Mouse (Mus musculus) intestine, postnatal 0 days (tissue): ENCODE results near the gene En1. TPM values are rescaled to one million over a fixed set of nuclear protein-coding genes. Genes with fewer than 3 reads are reported as not detected.

Experiments used
- ATAC-seq: fragments of 200-750 bp; cut with Nextera tagmentation; 2 replicates; pipeline ENCODE4 v1.8.0; 2017; ENCODE audit warnings: mild to moderate bottlenecking, moderate TSS enrichment, moderate library complexity
- H3K27ac ChIP-seq: fragments of 300-500 bp; sonication (generic); 2 replicates; pipeline ENCODE4 v1.5.1; 2014; ENCODE audit warnings: mild to moderate bottlenecking, low read depth, low read length, moderate library complexity
- H3K27me3 ChIP-seq: fragments of 300-500 bp; sonication (generic); replicated peaks from 2 replicates; pipeline ENCODE4 v1.6.1; 2014; ENCODE audit warnings: low read length, mixed read lengths; ENCODE audit not compliant: control insufficient read depth, insufficient read depth
- H3K36me3 ChIP-seq: fragments of 300-500 bp; sonication (generic); 2 replicates; pipeline ENCODE4 v1.6.1; 2014; ENCODE audit warnings: mild to moderate bottlenecking, moderate library complexity; ENCODE audit not compliant: control insufficient read depth, insufficient read depth
- H3K4me1 ChIP-seq: fragments of 300-500 bp; sonication (generic); replicated peaks from 2 replicates; pipeline ENCODE4 v1.6.1; 2014; ENCODE audit warnings: antibody characterized with exemption, low read length, mixed read lengths; ENCODE audit not compliant: control insufficient read depth, insufficient read depth
- H3K4me2 ChIP-seq: fragments of 300-500 bp; sonication (generic); replicated peaks from 2 replicates; pipeline ENCODE4 v1.6.1; 2014; ENCODE audit warnings: low read depth, mild to moderate bottlenecking, moderate library complexity
- H3K4me3 ChIP-seq: fragments of 300-500 bp; sonication (generic); 2 replicates; pipeline ENCODE4 v1.5.1; 2014; ENCODE audit warnings: low read depth, low read length
- H3K9ac ChIP-seq: fragments of 300-500 bp; sonication (generic); 2 replicates; pipeline ENCODE4 v1.6.1; 2014; ENCODE audit warnings: mild to moderate bottlenecking, low read depth, low read length
- H3K9me3 ChIP-seq: fragments of 300-500 bp; sonication (generic); 2 replicates; pipeline ENCODE4 v1.6.1; 2016; ENCODE audit warnings: mixed run types; ENCODE audit not compliant: control insufficient read depth
- CTCF ChIP-seq: sonication (generic); IDR thresholded peaks from 2 replicates; pipeline ENCODE4 v1.5.1; 2016; ENCODE audit warnings: low read depth, mild to moderate bottlenecking, control low read depth, antibody characterized with exemption, moderate library complexity
- WGBS: fragments of 180-500 bp; shearing (Covaris S2); extraction: QIAGEN DNeasy Blood & Tissue Kit; methylation state at CpG from one replicate; pipeline ENCODE4 v1.1.7; 2014; 5-methylcytosine and 5-hydroxymethylcytosine counted together
- polyA plus RNA-seq: library from polyadenylated mRNA; unstranded; fragments of >200 nt; fragmentation: Nextera tagmentation; extraction: Ambion mirVana; gene quantifications from 2 replicates; pipeline ENCODE4 v1.2.1, GENCODE M21; 2015

Gene En1
- polyA plus RNA-seq, 1 experiment from 2014 or later: not detected

DNA sequence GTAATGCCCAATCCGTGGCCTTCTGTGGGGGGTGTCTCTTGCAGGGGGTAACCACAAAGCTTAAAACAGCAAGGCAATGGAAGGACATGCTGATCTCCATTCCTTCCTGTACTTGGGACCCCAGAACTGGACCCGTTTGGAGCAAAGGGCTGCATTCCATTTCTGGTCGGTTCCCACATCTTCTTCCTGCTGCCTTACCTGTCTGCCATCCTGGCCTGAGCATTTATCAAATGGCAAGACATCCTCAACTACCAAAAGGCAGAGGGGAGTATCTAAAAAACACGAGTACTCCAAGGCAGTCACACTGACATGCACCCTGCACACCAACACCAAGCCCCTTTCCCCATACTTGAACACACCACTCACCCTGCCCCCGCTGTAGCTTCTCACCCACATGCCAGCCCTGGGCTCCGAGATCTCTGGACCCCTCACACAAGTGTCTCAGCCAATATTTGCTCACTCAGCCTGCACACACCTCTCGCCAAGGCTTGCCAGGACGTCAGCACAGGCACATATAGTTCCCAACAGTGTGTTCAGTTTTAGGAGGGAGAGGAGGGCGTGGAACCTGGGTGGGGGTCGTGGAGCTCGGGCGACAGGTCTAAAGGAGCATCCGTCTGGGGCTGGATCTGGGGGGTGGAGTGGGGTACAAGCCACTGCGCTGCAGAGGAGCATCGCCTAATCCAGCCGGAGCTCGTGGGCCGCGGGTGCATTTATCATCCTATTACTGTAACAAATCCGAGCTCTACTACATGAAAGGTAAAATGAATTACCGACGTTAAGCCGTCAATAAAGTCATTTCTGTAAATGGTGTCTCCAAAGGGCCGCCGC is 2.7 kb upstream of the En1 start:
- no peak for TF ChIP-seq CTCF
- H3K27me3 ChIP-seq: peaks cover 98% of the 10 kb centered on the region
- no peaks in the 10 kb centered on the region for H3K9me3 ChIP-seq
- no peak overlapping the region for H3K4me2 ChIP-seq
- H3K4me1 ChIP-seq: 0 out of 2 replicates have a peak, but pooled peaks cover 3% of the 10 kb centered on the region
- 1% methylated on average over 25 of the region's 25 CpGs for WGBS
- H3K4me3 ChIP-seq: no peak overlapping the region
- H3K9ac ChIP-seq: no peak overlapping the region
- ATAC-seq: no peak
- H3K27ac ChIP-seq: no peak overlapping the region
- no peaks in the 10 kb centered on the region for H3K36me3 ChIP-seq

DNA sequence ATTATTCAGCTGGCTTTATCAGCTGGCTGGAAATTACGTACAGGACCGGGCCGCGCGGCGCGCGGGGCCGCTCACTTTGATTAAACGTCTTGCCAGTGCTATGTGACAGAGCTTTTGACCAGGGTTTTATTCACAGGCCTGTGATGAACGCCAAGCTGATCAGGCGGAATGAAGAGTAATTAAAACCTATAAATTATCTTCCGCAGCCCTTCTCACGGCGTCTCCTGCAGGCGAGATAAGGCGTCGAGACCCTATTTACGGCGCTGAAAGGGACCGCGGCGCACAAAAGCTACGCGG is 2.1 kb upstream of the En1 start:
- Histone ChIP-seq H3K4me2 (no peak overlapping the region), H3K9me3 (no peaks in the 10 kb centered on the region), H3K9ac (no peak overlapping the region), H3K27me3 (peaks cover 98% of the 10 kb centered on the region), H3K36me3 (no peaks in the 10 kb centered on the region), H3K4me3 (no peak overlapping the region), H3K27ac (no peak overlapping the region), H3K4me1 (0 out of 2 replicates have a peak, but pooled peaks cover 3% of the 10 kb centered on the region)
- ATAC-seq: no peak
- TF ChIP-seq CTCF: no peak
- WGBS: 2% methylated on average over 25 of the region's 25 CpGs

GRCm38 (mm10) chr1:120600516-120601252 is 1.5 kb upstream of the En1 start:
- Histone ChIP-seq H3K4me2 (no peak overlapping the region), H3K9ac (no peak overlapping the region), H3K9me3 (no peaks in the 10 kb centered on the region), H3K27ac (no peak overlapping the region), H3K27me3 (peaks cover 98% of the 10 kb centered on the region), H3K4me1 (0 out of 2 replicates have a peak, but pooled peaks cover 3% of the 10 kb centered on the region), H3K36me3 (no peaks in the 10 kb centered on the region), H3K4me3 (no peak overlapping the region)
- 2% methylated on average over 19 of the region's 19 CpGs for WGBS
- TF ChIP-seq CTCF: no peak
- no peak for ATAC-seq

GRCm38 (mm10) chr1:120601253-120601836 is 873 bp upstream of the En1 start:
- Histone ChIP-seq H3K27ac (no peak overlapping the region), H3K27me3 (peaks cover 97% of the 10 kb centered on the region), H3K9me3 (no peaks in the 10 kb centered on the region), H3K4me3 (no peak overlapping the region), H3K9ac (no peak overlapping the region), H3K4me1 (0 out of 2 replicates have a peak, but pooled peaks cover 3% of the 10 kb centered on the region), H3K4me2 (no peak overlapping the region), H3K36me3 (no peaks in the 10 kb centered on the region)
- WGBS: under 1% methylated on average over 16 of the region's 16 CpGs
- no peak for TF ChIP-seq CTCF
- ATAC-seq: no peak

DNA sequence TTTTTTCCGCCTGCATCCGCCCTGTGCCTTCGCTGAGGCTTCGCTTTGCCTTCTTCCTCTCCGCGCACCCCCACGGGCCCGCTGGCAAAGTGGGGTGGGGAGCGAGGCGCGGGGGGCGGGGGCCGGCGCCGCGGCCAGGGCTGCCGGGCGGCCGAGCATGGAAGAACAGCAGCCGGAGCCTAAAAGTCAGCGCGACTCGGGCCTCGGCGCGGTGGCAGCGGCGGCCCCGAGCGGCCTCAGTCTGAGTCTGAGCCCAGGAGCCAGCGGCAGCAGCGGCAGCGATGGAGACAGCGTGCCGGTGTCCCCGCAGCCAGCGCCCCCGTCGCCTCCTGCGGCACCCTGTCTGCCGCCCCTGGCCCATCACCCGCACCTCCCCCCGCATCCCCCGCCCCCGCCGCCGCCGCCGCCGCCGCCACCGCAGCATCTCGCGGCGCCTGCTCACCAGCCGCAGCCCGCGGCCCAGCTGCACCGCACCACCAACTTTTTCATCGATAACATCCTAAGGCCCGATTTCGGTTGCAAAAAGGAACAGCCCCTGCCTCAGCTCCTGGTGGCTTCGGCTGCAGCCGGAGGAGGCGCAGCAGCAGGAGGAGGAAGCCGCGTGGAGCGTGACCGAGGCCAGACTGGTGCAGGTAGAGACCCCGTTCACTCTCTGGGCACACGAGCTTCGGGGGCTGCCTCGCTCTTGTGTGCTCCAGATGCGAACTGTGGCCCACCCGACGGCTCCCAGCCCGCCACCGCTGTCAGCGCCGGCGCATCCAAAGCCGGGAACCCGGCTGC is 848 bp downstream of the En1 start:
- Histone ChIP-seq H3K4me3 (peak overlapping the region; percentile 43), H3K9me3 (no peaks in the 10 kb centered on the region), H3K27ac (no peak overlapping the region), H3K4me2 (peak overlapping the region; percentile 74), H3K36me3 (no peaks in the 10 kb centered on the region), H3K4me1 (0 out of 2 replicates have a peak, but pooled peaks cover 3% of the 10 kb centered on the region), H3K27me3 (peaks cover 95% of the 10 kb centered on the region), H3K9ac (no peak overlapping the region)
- TF ChIP-seq CTCF: no peak
- no peak for ATAC-seq
- WGBS: under 1% methylated on average over 54 of the region's 83 CpGs
